Mouse (Mus musculus) splenic B cell, adult 2 months (primary cell): ENCODE results near the gene Limch1.

ENCODE experiments used
- DNase-seq: peaks from one replicate; pipeline ENCODE4 v3.0.0-alpha.2; 2011; ENCODE audit warnings: low read depth, low spot score
- H3K27me3 ChIP-seq: 2 replicates; pipeline ENCODE4 v1.6.1; 2012; ENCODE audit warnings: mild to moderate bottlenecking, low read length, moderate library complexity, mixed read lengths; ENCODE audit not compliant: control insufficient read depth, poor library complexity, insufficient read depth, severe bottlenecking
- H3K36me3 ChIP-seq: 2 replicates; pipeline ENCODE4 v1.6.1; 2012; ENCODE audit warnings: mild to moderate bottlenecking, low read length, moderate library complexity, mixed read lengths; ENCODE audit not compliant: control insufficient read depth, poor library complexity, insufficient read depth, severe bottlenecking

Limch1 gene

GRCm38 (mm10) chr5:66816751-66817150 lies 71.1 kb downstream of the Limch1 start:
- DNase-seq: no peak
- Histone ChIP-seq H3K36me3 (no peaks in the 10 kb centered on the region), H3K27me3 (no peaks in the 10 kb centered on the region)

GRCm38 (mm10) chr5:66817184-66817956 lies 71.7 kb downstream of the Limch1 start:
- Histone ChIP-seq H3K36me3 (no peaks in the 10 kb centered on the region), H3K27me3 (no peaks in the 10 kb centered on the region)
- no peak for DNase-seq

- DNase-seq: no peak
- H3K36me3 ChIP-seq: no peaks in the 10 kb centered on the region
- no peaks in the 10 kb centered on the region for H3K27me3 ChIP-seq
Observed at GRCm38 (mm10) chr5:66822500-66823205, 77.0 kb downstream of the Limch1 start.

- H3K36me3 ChIP-seq: no peaks in the 10 kb centered on the region
- no peaks in the 10 kb centered on the region for H3K27me3 ChIP-seq
- DNase-seq: no peak
Observed at GRCm38 (mm10) chr5:66825586-66825985, 80.0 kb downstream of the Limch1 start.

GRCm38 (mm10) chr5:66826844-66827243 lies 81.2 kb downstream of the Limch1 start:
- no peaks in the 10 kb centered on the region for H3K27me3 ChIP-seq
- no peak for DNase-seq
- H3K36me3 ChIP-seq: no peaks in the 10 kb centered on the region

- DNase-seq: no peak
- Histone ChIP-seq H3K36me3 (no peaks in the 10 kb centered on the region), H3K27me3 (no peaks in the 10 kb centered on the region)
Observed at GRCm38 (mm10) chr5:66829505-66829904, 83.9 kb downstream of the Limch1 start.

- DNase-seq: no peak
- Histone ChIP-seq H3K27me3 (no peaks in the 10 kb centered on the region), H3K36me3 (no peaks in the 10 kb centered on the region)
Observed at GRCm38 (mm10) chr5:66830206-66830605, 84.6 kb downstream of the Limch1 start.

- DNase-seq: no peak
- H3K36me3 ChIP-seq: no peaks in the 10 kb centered on the region
- H3K27me3 ChIP-seq: no peaks in the 10 kb centered on the region
Observed at GRCm38 (mm10) chr5:66834756-66835155, 89.1 kb downstream of the Limch1 start.

- Histone ChIP-seq H3K27me3 (no peaks in the 10 kb centered on the region), H3K36me3 (no peaks in the 10 kb centered on the region)
- no peak for DNase-seq
Observed at GRCm38 (mm10) chr5:66836892-66837291, 91.3 kb downstream of the Limch1 start.

- DNase-seq: no peak
- H3K27me3 ChIP-seq: no peaks in the 10 kb centered on the region
- H3K36me3 ChIP-seq: no peaks in the 10 kb centered on the region
Observed at GRCm38 (mm10) chr5:66841971-66842370, 96.3 kb downstream of the Limch1 start.

- Histone ChIP-seq H3K27me3 (no peaks in the 10 kb centered on the region), H3K36me3 (no peaks in the 10 kb centered on the region)
- DNase-seq: no peak
Observed at GRCm38 (mm10) chr5:66842776-66843175, 97.1 kb downstream of the Limch1 start.

GRCm38 (mm10) chr5:66848136-66848535 lies 102.5 kb downstream of the Limch1 start:
- H3K27me3 ChIP-seq: no peaks in the 10 kb centered on the region
- DNase-seq: no peak
- no peaks in the 10 kb centered on the region for H3K36me3 ChIP-seq

- no peaks in the 10 kb centered on the region for H3K36me3 ChIP-seq
- DNase-seq: no peak
Observed at GRCm38 (mm10) chr5:66849148-66849547, 103.5 kb downstream of the Limch1 start.

GRCm38 (mm10) chr5:66850721-66851251 lies 105.2 kb downstream of the Limch1 start:
- Histone ChIP-seq H3K36me3 (no peaks in the 10 kb centered on the region), H3K27me3 (no peaks in the 10 kb centered on the region)
- DNase-seq: no peak

More at GRCm38 (mm10) chr5:66849148-66849547, 103.5 kb downstream of the Limch1 start:
- no peaks in the 10 kb centered on the region for H3K27me3 ChIP-seq

- Histone ChIP-seq H3K36me3 (no peaks in the 10 kb centered on the region), H3K27me3 (no peaks in the 10 kb centered on the region)
- DNase-seq: no peak
Observed at GRCm38 (mm10) chr5:66851708-66852107, 106.1 kb downstream of the Limch1 start.
